Mouse (Mus musculus): ENCODE measurements around the gene Rasl12. TPM values are rescaled to one million over a fixed set of nuclear protein-coding genes. Genes with fewer than 3 reads are reported as not detected.

Rasl12 gene
- total and polyA plus RNA-seq, 2 experiments: 0.09 to 0.32 TPM

GRCm38 (mm10) chr9:65432236-65432635 is 33.9 kb downstream of the Rasl12 start:
- H3K4me3 ChIP-seq (ENCODE audit: insufficient read depth, low read depth, low read length): no peak overlapping the region
- H3K36me3 ChIP-seq (ENCODE audit: control insufficient read depth, insufficient read depth, low read length): no peaks in the 10 kb centered on the region
- WGBS: 2% methylated on average over 3 of the region's 3 CpGs
- H3K27ac ChIP-seq (replicated peaks; ENCODE audit: insufficient read depth, low read depth, low read length): no peak overlapping the region
- peak; percentile 64 for DNase-seq (ENCODE audit: extremely low read depth, low read depth, low spot score)
- no peak overlapping the region for H3K9ac ChIP-seq (ENCODE audit: low read depth, low read length)
- H3K4me1 ChIP-seq (ENCODE audit: control insufficient read depth, insufficient read depth, low read length): no peaks in the 10 kb centered on the region; the same call in 1 of the 2 replicates
- no peak for TF ChIP-seq POLR2A (IDR thresholded peaks at IDR 0.05; ENCODE audit: extremely low read depth, insufficient read depth, low read length)
- peak; percentile 71 for TF ChIP-seq CTCF (IDR thresholded peaks at IDR 0.05; ENCODE audit: low read depth, low read length)
- no peaks in the 10 kb centered on the region for H3K27me3 ChIP-seq (ENCODE audit: control insufficient read depth, insufficient read depth, low read length)
- H3K79me2 ChIP-seq (ENCODE audit: control insufficient read depth, insufficient read depth, low read length): no peaks in the 10 kb centered on the region; the same call in 1 of the 2 replicates

GRCm38 (mm10) chr9:65434140-65434539 is 35.8 kb downstream of the Rasl12 start:
- Histone ChIP-seq H3K4me1 (ENCODE audit: control insufficient read depth, insufficient read depth, low read length) (no peaks in the 10 kb centered on the region), H3K4me3 (ENCODE audit: insufficient read depth, low read depth, low read length) (no peak overlapping the region), H3K79me2 (ENCODE audit: control insufficient read depth, insufficient read depth, low read length) (no peaks in the 10 kb centered on the region; the same call in 1 of the 2 replicates), H3K9ac (ENCODE audit: low read depth, low read length) (no peak overlapping the region), H3K27ac (replicated peaks; ENCODE audit: insufficient read depth, low read depth, low read length) (no peak overlapping the region), H3K27me3 (ENCODE audit: control insufficient read depth, insufficient read depth, low read length) (no peaks in the 10 kb centered on the region), H3K36me3 (ENCODE audit: control insufficient read depth, insufficient read depth, low read length) (no peaks in the 10 kb centered on the region)
- DNase-seq (ENCODE audit: extremely low read depth, low read depth, low spot score): peak; percentile 40
- TF ChIP-seq POLR2A (IDR thresholded peaks at IDR 0.05; ENCODE audit: extremely low read depth, insufficient read depth, low read length): no peak
- TF ChIP-seq CTCF (IDR thresholded peaks at IDR 0.05; ENCODE audit: low read depth, low read length): peak; percentile 61
- 83% methylated on average over 5 of the region's 5 CpGs for WGBS

GRCm38 (mm10) chr9:65435211-65435610 is 36.9 kb downstream of the Rasl12 start:
- no peak overlapping the region for H3K9ac ChIP-seq (ENCODE audit: low read depth, low read length)
- no peak overlapping the region for H3K27ac ChIP-seq (replicated peaks; ENCODE audit: insufficient read depth, low read depth, low read length)
- DNase-seq (ENCODE audit: extremely low read depth, low read depth, low spot score): no peak
- no peaks in the 10 kb centered on the region for H3K36me3 ChIP-seq (ENCODE audit: control insufficient read depth, insufficient read depth, low read length)
- H3K4me3 ChIP-seq (ENCODE audit: insufficient read depth, low read depth, low read length): no peak overlapping the region
- no peaks in the 10 kb centered on the region; the same call in 1 of the 2 replicates for H3K79me2 ChIP-seq (ENCODE audit: control insufficient read depth, insufficient read depth, low read length)
- 72% methylated on average over 4 of the region's 4 CpGs for WGBS
- TF ChIP-seq CTCF (IDR thresholded peaks at IDR 0.05; ENCODE audit: low read depth, low read length) (no peak), POLR2A (IDR thresholded peaks at IDR 0.05; ENCODE audit: extremely low read depth, insufficient read depth, low read length) (no peak)
- H3K27me3 ChIP-seq (ENCODE audit: control insufficient read depth, insufficient read depth, low read length): no peaks in the 10 kb centered on the region
- H3K4me1 ChIP-seq (ENCODE audit: control insufficient read depth, insufficient read depth, low read length): no peaks in the 10 kb centered on the region

GRCm38 (mm10) chr9:65435671-65436301 is 37.5 kb downstream of the Rasl12 start, which contains the start of gene Mtfmt:
Mtfmt (plus strand) TSS chr9:65435782.
- Histone ChIP-seq H3K9ac (ENCODE audit: low read depth, low read length) (peak within 1 kb of the TSS; percentile 71), H3K79me2 (ENCODE audit: control insufficient read depth, insufficient read depth, low read length) (no peaks in the 10 kb centered on the region; the same call in 1 of the 2 replicates), H3K4me1 (ENCODE audit: control insufficient read depth, insufficient read depth, low read length) (no peaks in the 10 kb centered on the region), H3K27me3 (ENCODE audit: control insufficient read depth, insufficient read depth, low read length) (no peaks in the 10 kb centered on the region), H3K27ac (replicated peaks; ENCODE audit: insufficient read depth, low read depth, low read length) (no peak within 1 kb of the TSS), H3K4me3 (ENCODE audit: insufficient read depth, low read depth, low read length) (peak within 1 kb of the TSS; percentile 84), H3K36me3 (ENCODE audit: control insufficient read depth, insufficient read depth, low read length) (peaks cover 2% of the 10 kb centered on the region; the same call in 1 of the 2 replicates)
- TF ChIP-seq POLR2A (IDR thresholded peaks at IDR 0.05; ENCODE audit: extremely low read depth, insufficient read depth, low read length) (peak; percentile 44; the same call in 1 of the 2 replicates), CTCF (IDR thresholded peaks at IDR 0.05; ENCODE audit: low read depth, low read length) (no peak)
- DNase-seq (ENCODE audit: extremely low read depth, low read depth, low spot score): peak; percentile 73
- WGBS: under 1% methylated on average over 54 of the region's 54 CpGs

GRCm38 (mm10) chr9:65444692-65445091 is 46.4 kb downstream of the Rasl12 start:
- Histone ChIP-seq H3K9ac (ENCODE audit: low read depth, low read length) (no peak overlapping the region), H3K79me2 (ENCODE audit: control insufficient read depth, insufficient read depth, low read length) (no peaks in the 10 kb centered on the region), H3K27ac (replicated peaks; ENCODE audit: insufficient read depth, low read depth, low read length) (no peak overlapping the region), H3K36me3 (ENCODE audit: control insufficient read depth, insufficient read depth, low read length) (peaks cover 31% of the 10 kb centered on the region), H3K27me3 (ENCODE audit: control insufficient read depth, insufficient read depth, low read length) (no peaks in the 10 kb centered on the region), H3K4me1 (ENCODE audit: control insufficient read depth, insufficient read depth, low read length) (no peaks in the 10 kb centered on the region), H3K4me3 (ENCODE audit: insufficient read depth, low read depth, low read length) (no peak overlapping the region)
- no peak for DNase-seq (ENCODE audit: extremely low read depth, low read depth, low spot score)
- TF ChIP-seq CTCF (IDR thresholded peaks at IDR 0.05; ENCODE audit: low read depth, low read length) (no peak), POLR2A (IDR thresholded peaks at IDR 0.05; ENCODE audit: extremely low read depth, insufficient read depth, low read length) (no peak)
- 95% methylated on average over 4 of the region's 4 CpGs for WGBS

GRCm38 (mm10) chr9:65447951-65448350 is 49.6 kb downstream of the Rasl12 start:
- Histone ChIP-seq H3K27me3 (ENCODE audit: control insufficient read depth, insufficient read depth, low read length) (no peaks in the 10 kb centered on the region), H3K9ac (ENCODE audit: low read depth, low read length) (no peak overlapping the region), H3K36me3 (ENCODE audit: control insufficient read depth, insufficient read depth, low read length) (peaks cover 37% of the 10 kb centered on the region), H3K27ac (replicated peaks; ENCODE audit: insufficient read depth, low read depth, low read length) (no peak overlapping the region), H3K4me1 (ENCODE audit: control insufficient read depth, insufficient read depth, low read length) (no peaks in the 10 kb centered on the region), H3K4me3 (ENCODE audit: insufficient read depth, low read depth, low read length) (no peak overlapping the region), H3K79me2 (ENCODE audit: control insufficient read depth, insufficient read depth, low read length) (no peaks in the 10 kb centered on the region)
- TF ChIP-seq POLR2A (IDR thresholded peaks at IDR 0.05; ENCODE audit: extremely low read depth, insufficient read depth, low read length) (no peak), CTCF (IDR thresholded peaks at IDR 0.05; ENCODE audit: low read depth, low read length) (no peak)
- DNase-seq (ENCODE audit: extremely low read depth, low read depth, low spot score): no peak
- WGBS: 97% methylated on average over 6 of the region's 6 CpGs
